In the genomic region with DNA sequence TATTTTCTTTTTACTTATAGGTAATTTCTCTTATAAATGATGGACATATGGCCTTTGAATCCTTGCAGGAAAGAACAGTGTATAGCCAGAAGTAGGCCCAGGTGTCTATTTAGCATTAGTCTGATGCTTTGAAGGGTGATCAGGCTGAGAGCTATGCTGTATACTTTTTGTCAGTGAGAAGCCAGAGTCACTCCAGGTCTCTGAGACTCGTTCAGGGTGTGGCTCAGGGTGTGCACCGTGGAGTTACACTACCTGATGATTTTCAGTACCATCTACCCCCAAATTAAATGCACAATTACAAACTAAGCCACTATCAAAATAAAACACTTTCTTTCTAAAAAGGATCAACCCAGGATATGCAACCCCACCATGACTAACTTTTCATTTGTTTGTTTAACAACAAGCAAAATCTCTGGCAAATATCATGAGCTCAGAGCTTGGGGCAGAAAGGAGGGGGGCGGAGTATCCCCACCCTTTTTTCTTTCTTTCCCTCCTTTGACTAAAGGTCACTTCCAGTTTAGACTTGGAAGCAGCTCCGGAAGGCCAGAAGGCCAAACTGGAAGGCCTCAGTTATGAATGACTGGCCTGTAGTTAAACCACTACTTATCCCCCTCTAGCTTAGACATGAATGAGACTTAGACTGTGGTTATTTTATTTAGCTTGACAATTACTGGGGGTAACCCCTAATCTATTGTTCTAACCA, we compare ENCODE assay signal across 11 mouse cellular contexts.
"Had no signal": no experiment of that assay in that cellular context is flagged by ENCODE, and none has a peak within 500 bp of the region (broad histone marks: within the 10 kb centered on the region; RNA-seq: fewer than 3 reads in every experiment).

No protein-coding gene starts in this region.

- H3K4me2 ChIP-seq: liver, embryonic 11.5 days; liver, embryonic 15.5 days; midbrain, embryonic 13.5 days had no signal

- H3K27ac ChIP-seq: hindbrain, postnatal 0 days; left cerebral cortex, adult 2 months; limb, embryonic 10.5 days; liver, embryonic 15.5 days; midbrain, embryonic 13.5 days had no signal

- H3K27me3 ChIP-seq: liver, embryonic 15.5 days; midbrain, embryonic 13.5 days had no signal

- DNase-seq: lung, adult 2 months; lung, postnatal 36 days; right cerebral cortex, postnatal 25 days; thymus, postnatal 36 days had no signal

- H3K36me3 ChIP-seq: midbrain, embryonic 13.5 days had no signal

- H3K9ac ChIP-seq: liver, embryonic 15.5 days; midbrain, embryonic 13.5 days had no signal

- H3K9me3 ChIP-seq: limb, embryonic 10.5 days; liver, embryonic 15.5 days; midbrain, embryonic 13.5 days had no signal

- H3K4me3 ChIP-seq: left cerebral cortex, adult 2 months; limb, embryonic 10.5 days; liver, embryonic 15.5 days; midbrain, embryonic 13.5 days had no signal

- H3K4me1 ChIP-seq: limb, embryonic 10.5 days; liver, embryonic 15.5 days had no signal

- ATAC-seq: hindbrain, postnatal 0 days; lung, postnatal 0 days; midbrain, embryonic 13.5 days had no signal
